Mouse (Mus musculus) MEL (cell line): ENCODE measurements at regions not wholly inside any gene's neighbourhood (a gene's known extent, or its start where the extent isn't known, plus 50 kb on each side); places are given as distances from the start of the nearest gene placed in this dataset.

Source experiments
- DNase-seq: peaks from one replicate; pipeline ENCODE4 v3.0.0; 2011; ENCODE audit warnings: low read depth, low spot score
- H3K27ac ChIP-seq: 2 replicates; pipeline ENCODE4 v1.5.1; 2012; ENCODE audit warnings: low read depth, mild to moderate bottlenecking, control low read depth, low read length, moderate library complexity; ENCODE audit not compliant: control insufficient read depth
- H3K27me3 ChIP-seq, 2 experiments: fragments of 150-350 bp in 1 of 2; sonication (generic) in 1 of 2; 2 replicates each; pipeline ENCODE4 v1.6.1; 2012; ENCODE audit warnings: low read length in 2 of 2, mild to moderate bottlenecking in 2 of 2, improper control_type of control experiment in 1 of 2, moderate library complexity in 1 of 2; ENCODE audit not compliant: insufficient read depth in 2 of 2, control insufficient read depth in 1 of 2
- H3K36me3 ChIP-seq, 2 experiments: 2 replicates each; pipeline ENCODE4 v1.6.1; 2012 to 2014; ENCODE audit warnings: low read length in 2 of 2, improper control_type of control experiment in 1 of 2, inconsistent platforms in 1 of 2, mild to moderate bottlenecking in 1 of 2; ENCODE audit not compliant: insufficient read depth in 2 of 2, control insufficient read depth in 1 of 2
- H3K4me1 ChIP-seq, 2 experiments: fragments of 150-350 bp in 1 of 2; sonication (generic) in 1 of 2; 2 replicates each; pipeline ENCODE4 v1.6.1; 2012; ENCODE audit warnings: low read length in 2 of 2, improper control_type of control experiment in 1 of 2, mild to moderate bottlenecking in 1 of 2; ENCODE audit not compliant: insufficient read depth in 2 of 2, control insufficient read depth in 1 of 2
- H3K4me3 ChIP-seq, 2 experiments: fragments of 150-350 bp in 1 of 2; sonication (generic) in 1 of 2; 2 replicates each; pipeline ENCODE4 v1.5.1; 2012; ENCODE audit warnings: low read depth in 2 of 2, low read length in 2 of 2, mild to moderate bottlenecking in 2 of 2, moderate library complexity in 2 of 2, control low read depth in 1 of 2, improper control_type of control experiment in 1 of 2; ENCODE audit not compliant: control insufficient read depth in 1 of 2, insufficient read depth in 1 of 2
- H3K79me2 ChIP-seq: 2 replicates; pipeline ENCODE4 v1.6.1; 2012; ENCODE audit warnings: mild to moderate bottlenecking, low read length, moderate library complexity; ENCODE audit not compliant: control insufficient read depth, poor library complexity, insufficient read depth
- H3K9ac ChIP-seq: 2 replicates; pipeline ENCODE4 v1.6.1; 2012; ENCODE audit warnings: low read depth, mild to moderate bottlenecking, control low read depth, low read length, moderate library complexity; ENCODE audit not compliant: control insufficient read depth, poor library complexity, severe bottlenecking
- H3K9me3 ChIP-seq: fragments of 150-350 bp; sonication (generic); replicated peaks from 2 replicates; pipeline ENCODE4 v1.6.1; 2012; ENCODE audit warnings: mild to moderate bottlenecking, low read length, improper control_type of control experiment, moderate library complexity; ENCODE audit not compliant: insufficient read depth
- CHD1 ChIP-seq: IDR thresholded peaks from 2 replicates; pipeline ENCODE4 v1.6.1; 2012; ENCODE audit warnings: low read depth, mild to moderate bottlenecking, inconsistent platforms, low read length, improper control_type of control experiment
- CHD2 ChIP-seq: IDR thresholded peaks from 2 replicates; pipeline ENCODE4 v1.6.1; 2011; ENCODE audit warnings: low read length, improper control_type of control experiment
- CTCF ChIP-seq, 3 experiments: IDR thresholded peaks in 2 of 3; conservative IDR thresholded peaks in 1 of 3; 2 replicates each; pipeline ENCODE4 v1.5.1; 2011 to 2012; ENCODE audit warnings: low read length in 3 of 3, low read depth in 2 of 3, mild to moderate bottlenecking in 2 of 3, improper control_type of control experiment in 1 of 3, inconsistent platforms in 1 of 3, mixed read lengths in 1 of 3, moderate library complexity in 1 of 3; ENCODE audit not compliant: control insufficient read depth in 1 of 3, insufficient read depth in 1 of 3, poor library complexity in 1 of 3, severe bottlenecking in 1 of 3
- E2F4 ChIP-seq: IDR thresholded peaks from 2 replicates; pipeline ENCODE4 v1.6.1; 2011; ENCODE audit warnings: low read depth, low read length, improper control_type of control experiment, borderline replicate concordance
- EP300 ChIP-seq, 2 experiments: IDR thresholded peaks; 2 replicates each; pipeline ENCODE4 v1.6.1; 2011; ENCODE audit warnings: improper control_type of control experiment in 2 of 2, low read length in 2 of 2, low read depth in 1 of 2, mild to moderate bottlenecking in 1 of 2
- ETS1 ChIP-seq: IDR thresholded peaks from 2 replicates; pipeline ENCODE4 v1.6.1; 2012; ENCODE audit warnings: low read depth, mild to moderate bottlenecking, inconsistent platforms, low read length, improper control_type of control experiment, moderate library complexity
- GABPA ChIP-seq: IDR thresholded peaks from 2 replicates; pipeline ENCODE4 v1.6.1; 2012; ENCODE audit warnings: low read depth, mild to moderate bottlenecking, inconsistent platforms, low read length, improper control_type of control experiment, moderate library complexity
- GATA1 ChIP-seq: IDR thresholded peaks from 2 replicates; pipeline ENCODE4 v1.6.1; 2011; ENCODE audit warnings: low read depth, low read length, improper control_type of control experiment
- JUND ChIP-seq: IDR thresholded peaks from 2 replicates; pipeline ENCODE4 v1.6.1; 2011; ENCODE audit warnings: low read depth, mild to moderate bottlenecking, improper control_type of control experiment, low read length
- KAT2A ChIP-seq: conservative IDR thresholded peaks from 2 replicates; pipeline ENCODE4 v1.6.1; 2012; ENCODE audit warnings: low read depth, low read length, improper control_type of control experiment, inconsistent platforms
- MAFK ChIP-seq: IDR thresholded peaks from 2 replicates; pipeline ENCODE4 v1.6.1; 2011; ENCODE audit warnings: low read depth, mild to moderate bottlenecking, low read length, improper control_type of control experiment, borderline replicate concordance
- MAZ ChIP-seq: IDR thresholded peaks from 2 replicates; pipeline ENCODE4 v1.6.1; 2012; ENCODE audit warnings: low read depth, mild to moderate bottlenecking, inconsistent platforms, low read length, improper control_type of control experiment
- MYB ChIP-seq: IDR thresholded peaks from 2 replicates; pipeline ENCODE4 v1.6.1; 2011; ENCODE audit warnings: mild to moderate bottlenecking, low read depth, low read length, improper control_type of control experiment
- NELFE ChIP-seq: IDR thresholded peaks from 2 replicates; pipeline ENCODE4 v1.6.1; 2011; ENCODE audit warnings: low read depth, low read length, improper control_type of control experiment
- POLR2A ChIP-seq, 2 experiments: IDR thresholded peaks; 2 replicates each; pipeline ENCODE4 v1.6.1; 2011 to 2012; ENCODE audit warnings: low read length in 2 of 2, mild to moderate bottlenecking in 2 of 2, control low read depth in 1 of 2, improper control_type of control experiment in 1 of 2, low read depth in 1 of 2, moderate library complexity in 1 of 2; ENCODE audit not compliant: control insufficient read depth in 1 of 2, insufficient read depth in 1 of 2, poor library complexity in 1 of 2
- POLR2AphosphoS2 ChIP-seq: IDR thresholded peaks from 2 replicates; pipeline ENCODE4 v1.6.1; 2011; ENCODE audit warnings: low read length, improper control_type of control experiment
- RCOR1 ChIP-seq: IDR thresholded peaks from 2 replicates; pipeline ENCODE4 v1.6.1; 2012; ENCODE audit warnings: low read depth, mild to moderate bottlenecking, inconsistent platforms, low read length, improper control_type of control experiment
- SIN3A ChIP-seq: IDR thresholded peaks from 2 replicates; pipeline ENCODE4 v1.6.1; 2012; ENCODE audit warnings: low read length, improper control_type of control experiment, inconsistent platforms
- TAL1 ChIP-seq: IDR thresholded peaks from 2 replicates; pipeline ENCODE4 v1.6.1; 2012; ENCODE audit warnings: mild to moderate bottlenecking, inconsistent platforms, low read length, moderate library complexity, mixed read lengths
- TBP ChIP-seq: IDR thresholded peaks from 2 replicates; pipeline ENCODE4 v1.8.0; 2011; ENCODE audit warnings: low read depth, low read length, improper control_type of control experiment
- UBTF ChIP-seq: IDR thresholded peaks from 2 replicates; pipeline ENCODE4 v1.6.1; 2012; ENCODE audit warnings: low read depth, mild to moderate bottlenecking, inconsistent platforms, low read length, improper control_type of control experiment, moderate library complexity, borderline replicate concordance; ENCODE audit not compliant: insufficient read depth
- USF1 ChIP-seq: IDR thresholded peaks from 2 replicates; pipeline ENCODE4 v1.6.1; 2014; ENCODE audit warnings: low read depth, mild to moderate bottlenecking, inconsistent platforms, low read length, improper control_type of control experiment, moderate library complexity
- USF2 ChIP-seq, 2 experiments: IDR thresholded peaks; 2 replicates each; pipeline ENCODE4 v1.6.1; 2011 to 2012; ENCODE audit warnings: improper control_type of control experiment in 2 of 2, low read length in 2 of 2, borderline replicate concordance in 1 of 2, inconsistent platforms in 1 of 2, low read depth in 1 of 2, mild to moderate bottlenecking in 1 of 2; ENCODE audit not compliant: insufficient read depth in 1 of 2
- ZKSCAN1 ChIP-seq: IDR thresholded peaks from 2 replicates; pipeline ENCODE4 v1.6.1; 2012; ENCODE audit warnings: low read depth, mild to moderate bottlenecking, inconsistent platforms, low read length, improper control_type of control experiment, moderate library complexity
- ZMIZ1 ChIP-seq: IDR thresholded peaks from 2 replicates; pipeline ENCODE4 v1.6.1; 2012; ENCODE audit warnings: low read depth, mild to moderate bottlenecking, inconsistent platforms, low read length, improper control_type of control experiment, moderate library complexity
- ZNF384 ChIP-seq: IDR thresholded peaks from 2 replicates; pipeline ENCODE4 v1.6.1; 2012; ENCODE audit warnings: low read depth, mild to moderate bottlenecking, inconsistent platforms, low read length, improper control_type of control experiment

DNA sequence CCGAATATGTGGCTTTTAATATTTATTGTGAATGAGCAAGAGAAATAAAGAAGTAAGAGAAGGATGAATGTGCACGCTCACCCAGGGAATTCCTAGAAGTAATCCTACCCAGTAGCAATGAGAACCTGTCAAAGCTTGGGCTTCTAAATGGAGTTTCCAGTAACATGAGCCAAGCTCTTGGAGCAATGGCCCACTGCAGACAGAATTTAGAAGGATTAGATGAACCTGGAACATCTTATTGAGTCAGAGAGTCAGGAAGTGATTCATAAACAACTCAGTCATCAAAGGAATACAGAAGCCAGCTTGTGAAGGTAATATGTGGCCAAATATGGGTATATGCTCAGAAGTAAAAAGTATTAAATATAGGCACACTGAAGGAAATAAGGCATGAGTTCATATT is 66.0 kb upstream of the Plekha5 start:
- Histone ChIP-seq H3K4me3 (no peak overlapping the region), H3K27me3 (no peaks in the 10 kb centered on the region), H3K4me1 (no peaks in the 10 kb centered on the region), H3K79me2 (no peaks in the 10 kb centered on the region), H3K27ac (no peak overlapping the region), H3K36me3 (no peaks in the 10 kb centered on the region), H3K9ac (no peak overlapping the region), H3K9me3 (no peaks in the 10 kb centered on the region)
- TF ChIP-seq JUND (no peak), USF1 (no peak), POLR2A (IDR thresholded peaks at IDR 0.05; ENCODE audit: control insufficient read depth in 1 of 2, insufficient read depth in 1 of 2, low read depth in 1 of 2, low read length in 2 of 2, poor library complexity in 1 of 2) (no peak), ZKSCAN1 (no peak), GABPA (no peak), SIN3A (no peak), ZNF384 (no peak), RCOR1 (no peak), ZMIZ1 (no peak), UBTF (no peak), MAZ (no peak), CHD2 (no peak), ETS1 (no peak), MYB (no peak), MAFK (no peak), CTCF (IDR thresholded peaks at IDR 0.05 in 2 of 3, conservative IDR thresholded peaks at IDR 0.05 in 1 of 3; ENCODE audit: control insufficient read depth in 1 of 3, insufficient read depth in 1 of 3, low read depth in 2 of 3, low read length in 3 of 3, poor library complexity in 1 of 3, severe bottlenecking in 1 of 3) (no peak)
- no peak for DNase-seq

DNA sequence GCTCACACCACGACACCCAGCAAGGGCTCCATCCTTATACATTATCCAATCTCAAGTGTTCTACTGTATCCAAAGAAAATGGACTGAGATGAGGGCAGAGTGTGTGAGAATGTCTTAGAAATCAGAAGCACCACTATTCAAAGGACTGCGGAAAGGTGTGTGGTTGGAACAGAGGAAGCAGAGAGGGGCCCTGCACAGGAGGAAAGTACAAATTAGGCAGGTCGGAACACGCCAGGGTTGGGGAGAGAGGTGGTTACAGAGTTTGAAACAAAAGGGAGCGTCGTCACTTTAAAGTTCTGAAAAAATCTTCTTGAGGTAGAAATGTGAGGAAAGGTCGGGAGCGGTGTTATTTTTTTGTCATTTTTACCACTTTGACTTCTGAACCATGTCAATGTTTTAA is 66.6 kb upstream of the Plekha5 start:
- H3K4me1 ChIP-seq, result no peaks in the 10 kb centered on the region
- no peak overlapping the region for H3K9ac ChIP-seq
- H3K4me3 ChIP-seq, result no peak overlapping the region
- DNase-seq, result no peak
- H3K9me3 ChIP-seq, result no peaks in the 10 kb centered on the region
- no peaks in the 10 kb centered on the region for H3K36me3 ChIP-seq
- TF ChIP-seq TAL1 (no peak), ETS1 (no peak), E2F4 (no peak), MYB (no peak), POLR2A (IDR thresholded peaks at IDR 0.05; ENCODE audit: control insufficient read depth in 1 of 2, insufficient read depth in 1 of 2, low read depth in 1 of 2, low read length in 2 of 2, poor library complexity in 1 of 2) (no peak), GATA1 (no peak), KAT2A (no peak), EP300 (IDR thresholded peaks at IDR 0.05; ENCODE audit: low read depth in 1 of 2, low read length in 2 of 2) (no peak), USF2 (IDR thresholded peaks at IDR 0.05; ENCODE audit: borderline replicate concordance in 1 of 2, insufficient read depth in 1 of 2, low read depth in 1 of 2, low read length in 2 of 2) (no peak), TBP (no peak), NELFE (no peak), POLR2AphosphoS2 (no peak), CHD1 (no peak)
- H3K27me3 ChIP-seq, result no peaks in the 10 kb centered on the region
- no peak overlapping the region for H3K27ac ChIP-seq
- H3K79me2 ChIP-seq, result no peaks in the 10 kb centered on the region
